Mouse (Mus musculus) limb, embryonic 12.5 days (tissue): Measurements from ENCODE around the gene Homer2. TPM values are rescaled to one million over a fixed set of nuclear protein-coding genes. Genes with fewer than 3 reads are reported as not detected.

Experiments used
- ATAC-seq: fragments of 200-750 bp; cut with Nextera tagmentation; 2 replicates; pipeline ENCODE4 v1.8.0; 2017; ENCODE audit warnings: low read depth, moderate TSS enrichment; ENCODE audit not compliant: insufficient number of reproducible peaks, insufficient read depth, low FRiP score, low TSS enrichment
- H3K27ac ChIP-seq: fragments of 300-500 bp; sonication (generic); 2 replicates; pipeline ENCODE4 v1.5.1; 2016; ENCODE audit warnings: mild to moderate bottlenecking, moderate library complexity
- H3K27me3 ChIP-seq: fragments of 300-500 bp; sonication (generic); 2 replicates; pipeline ENCODE4 v1.6.1; 2016; ENCODE audit warnings: mild to moderate bottlenecking, moderate library complexity
- H3K36me3 ChIP-seq: fragments of 300-500 bp; sonication (generic); 2 replicates; pipeline ENCODE4 v1.6.1; 2016; ENCODE audit warnings: mild to moderate bottlenecking, moderate library complexity
- H3K4me1 ChIP-seq: fragments of 300-500 bp; sonication (generic); replicated peaks from 2 replicates; pipeline ENCODE4 v1.6.1; 2016
- H3K4me2 ChIP-seq: fragments of 300-500 bp; sonication (generic); 2 replicates; pipeline ENCODE4 v1.6.1; 2016; ENCODE audit warnings: mild to moderate bottlenecking, moderate library complexity
- H3K4me3 ChIP-seq: fragments of 300-500 bp; sonication (generic); replicated peaks from 2 replicates; pipeline ENCODE4 v1.5.1; 2016; ENCODE audit warnings: mild to moderate bottlenecking
- H3K9ac ChIP-seq: fragments of 300-500 bp; sonication (generic); replicated peaks from 2 replicates; pipeline ENCODE4 v1.6.1; 2016; ENCODE audit warnings: mild to moderate bottlenecking, moderate library complexity
- H3K9me3 ChIP-seq: fragments of 300-500 bp; sonication (generic); 2 replicates; pipeline ENCODE4 v1.6.1; 2016; ENCODE audit warnings: mild to moderate bottlenecking, moderate library complexity
- WGBS: fragments of 180-500 bp; shearing (Covaris S2); methylation state at CpG from one replicate; pipeline ENCODE4 v1.1.7; 2016; 5-methylcytosine and 5-hydroxymethylcytosine counted together
- polyA plus RNA-seq: library from polyadenylated mRNA; unstranded; fragments of >200 nt; fragmentation: Nextera tagmentation; extraction: Ambion mirVana; gene quantifications from 2 replicates; pipeline ENCODE4 v1.2.1, GENCODE M21; 2016

The Homer2 gene
- polyA plus RNA-seq, 1 experiment from 2014 or later: 46.7 TPM

GRCm38 (mm10) chr7:81570752-81571107 lies 136.6 kb downstream of the Homer2 start:
- Histone ChIP-seq H3K4me2 (peak overlapping the region; percentile 79), H3K36me3 (0 out of 2 replicates have a peak, but pooled peaks cover 5% of the 10 kb centered on the region), H3K9me3 (no peaks in the 10 kb centered on the region), H3K27ac (no peak overlapping the region), H3K27me3 (no peaks in the 10 kb centered on the region), H3K9ac (no peak overlapping the region), H3K4me1 (peaks cover 8% of the 10 kb centered on the region; the same call in 1 of the 2 replicates), H3K4me3 (peak overlapping the region; percentile 85)
- no peak for ATAC-seq
- 4% methylated on average over 5 of the region's 5 CpGs for WGBS

DNA sequence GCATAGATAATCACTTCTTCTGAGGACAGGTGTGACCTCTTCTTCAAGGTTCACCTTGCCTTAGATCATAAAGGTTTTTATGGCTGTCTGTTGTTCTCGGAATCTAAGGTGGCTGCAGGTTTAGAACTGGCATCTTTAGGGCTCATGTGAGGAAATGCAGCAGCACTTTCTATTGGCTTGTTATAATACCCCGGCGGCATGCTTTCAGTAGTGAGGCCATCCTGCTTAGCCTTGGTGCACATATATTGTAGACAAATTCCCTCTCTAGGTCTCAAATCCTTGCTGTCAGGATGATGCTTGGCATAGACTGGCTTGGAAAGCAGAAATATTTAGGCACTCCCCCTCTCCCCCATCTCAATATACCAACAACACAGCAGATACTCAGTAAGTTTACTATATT lies 137.1 kb downstream of the Homer2 start:
- no peak overlapping the region for H3K4me3 ChIP-seq
- H3K27ac ChIP-seq: no peak overlapping the region
- WGBS: 87% methylated on average over 3 of the region's 3 CpGs
- no peaks in the 10 kb centered on the region for H3K9me3 ChIP-seq
- H3K9ac ChIP-seq: no peak overlapping the region
- no peaks in the 10 kb centered on the region for H3K27me3 ChIP-seq
- peak overlapping the region; percentile 79; the same call in 1 of the 2 replicates for H3K4me2 ChIP-seq
- H3K4me1 ChIP-seq: peaks cover 12% of the 10 kb centered on the region; the same call in 1 of the 2 replicates
- ATAC-seq: no peak
- 0 out of 2 replicates have a peak, but pooled peaks cover under 1% of the 10 kb centered on the region for H3K36me3 ChIP-seq

- peaks cover 14% of the 10 kb centered on the region; the same call in 1 of the 2 replicates for H3K4me1 ChIP-seq
- no peaks in the 10 kb centered on the region for H3K36me3 ChIP-seq
- H3K27me3 ChIP-seq: no peaks in the 10 kb centered on the region
- no peaks in the 10 kb centered on the region for H3K9me3 ChIP-seq
- H3K4me3 ChIP-seq: no peak overlapping the region
- no peak overlapping the region for H3K4me2 ChIP-seq
- WGBS: 92% methylated on average over 1 of the region's 1 CpGs
- no peak overlapping the region for H3K27ac ChIP-seq
- H3K9ac ChIP-seq: no peak overlapping the region
- ATAC-seq: no peak
Measured at GRCm38 (mm10) chr7:81569851-81570250, 137.5 kb downstream of the Homer2 start.

GRCm38 (mm10) chr7:81567396-81567795 lies 139.9 kb downstream of the Homer2 start:
- no peak for ATAC-seq
- Histone ChIP-seq H3K4me1 (peaks cover 10% of the 10 kb centered on the region; the same call in 1 of the 2 replicates), H3K9me3 (no peaks in the 10 kb centered on the region), H3K9ac (no peak overlapping the region), H3K27me3 (no peaks in the 10 kb centered on the region), H3K4me2 (no peak overlapping the region), H3K36me3 (no peaks in the 10 kb centered on the region), H3K27ac (no peak overlapping the region), H3K4me3 (no peak overlapping the region)
- 90% methylated on average over 5 of the region's 5 CpGs for WGBS

DNA sequence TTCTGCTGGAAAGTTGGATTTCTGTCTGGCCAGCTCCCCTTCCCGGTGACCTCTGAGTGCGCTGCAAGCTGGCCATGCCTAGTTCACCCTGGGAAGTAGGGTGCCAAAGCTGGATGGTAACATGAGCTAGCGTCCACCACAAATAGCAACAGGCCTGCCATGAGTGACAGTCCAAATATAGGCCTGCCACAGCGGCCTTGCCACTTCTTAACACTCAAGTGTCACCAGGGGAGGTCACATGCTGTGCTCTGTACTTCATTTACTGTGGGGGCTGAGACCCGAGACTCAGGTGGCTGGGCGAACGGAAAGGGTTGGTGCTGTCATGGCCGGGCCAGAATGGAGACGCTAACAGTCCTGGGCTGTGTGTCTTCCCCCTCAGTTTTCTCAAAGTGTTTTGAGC lies 140.4 kb downstream of the Homer2 start, which contains the start of gene Fsd2:
Fsd2 (minus strand) TSS at position 53 of the 400 bp plus-strand sequence.
- Histone ChIP-seq H3K27ac (peak within 1 kb of the TSS; percentile 35; the same call in 1 of the 2 replicates), H3K9ac (no peak within 1 kb of the TSS), H3K27me3 (no peaks in the 10 kb centered on the region), H3K4me3 (no peak within 1 kb of the TSS), H3K4me2 (no peak within 1 kb of the TSS), H3K9me3 (no peaks in the 10 kb centered on the region), H3K4me1 (peaks cover 10% of the 10 kb centered on the region; the same call in 1 of the 2 replicates), H3K36me3 (no peaks in the 10 kb centered on the region)
- 67% methylated on average over 9 of the region's 9 CpGs for WGBS
- ATAC-seq: no peak

- no peak overlapping the region for H3K4me3 ChIP-seq
- no peaks in the 10 kb centered on the region for H3K36me3 ChIP-seq
- no peaks in the 10 kb centered on the region for H3K9me3 ChIP-seq
- H3K27me3 ChIP-seq: no peaks in the 10 kb centered on the region
- H3K27ac ChIP-seq: no peak overlapping the region
- no peak for ATAC-seq
- H3K9ac ChIP-seq: no peak overlapping the region
- peaks cover 10% of the 10 kb centered on the region; the same call in 1 of the 2 replicates for H3K4me1 ChIP-seq
- WGBS: 89% methylated on average over 4 of the region's 4 CpGs
- no peak overlapping the region for H3K4me2 ChIP-seq
Measured at GRCm38 (mm10) chr7:81566332-81566731, 141.0 kb downstream of the Homer2 start.

DNA sequence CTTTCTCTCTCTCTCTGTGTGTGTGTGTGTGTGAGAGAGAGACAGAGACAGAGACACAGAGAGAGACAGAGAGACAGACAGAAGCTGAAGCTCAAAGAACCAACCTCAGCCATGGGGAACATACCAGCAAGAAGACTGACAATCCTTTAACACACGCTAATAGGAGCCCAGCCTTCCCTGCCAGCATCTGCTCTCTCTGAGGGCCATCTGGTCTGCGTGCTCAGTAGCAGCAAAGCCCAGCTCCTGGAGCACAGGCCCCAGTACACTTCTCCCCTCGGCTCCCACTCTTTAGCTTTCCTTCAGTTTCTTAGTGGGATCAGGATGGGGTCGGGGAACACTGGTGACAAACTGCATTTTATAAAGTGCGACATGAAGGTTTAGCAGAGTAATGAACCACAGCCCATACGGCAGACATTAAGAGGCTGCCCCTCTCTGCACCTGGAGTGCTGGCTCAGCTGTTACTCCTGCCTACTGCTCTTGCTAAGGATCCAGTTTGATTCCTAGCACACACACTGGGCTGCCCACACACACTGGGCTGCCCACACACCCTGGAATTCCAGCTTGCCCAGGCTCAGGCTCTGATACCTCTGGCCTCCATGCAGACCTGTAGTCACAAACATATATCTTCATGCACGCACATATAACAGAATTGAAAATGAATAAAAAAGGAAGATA lies 141.8 kb downstream of the Homer2 start:
- 25% methylated on average over 7 of the region's 7 CpGs for WGBS
- ATAC-seq: 0 out of 2 replicates have a peak, but pooled peaks have one; percentile 68

GRCm38 (mm10) chr7:81564766-81565165 lies 142.6 kb downstream of the Homer2 start:
- Histone ChIP-seq H3K27me3 (no peaks in the 10 kb centered on the region; the same call in 1 of the 2 replicates), H3K4me3 (no peak overlapping the region), H3K9ac (no peak overlapping the region), H3K9me3 (no peaks in the 10 kb centered on the region), H3K27ac (no peak overlapping the region), H3K4me2 (no peak overlapping the region), H3K36me3 (no peaks in the 10 kb centered on the region), H3K4me1 (peaks cover 10% of the 10 kb centered on the region; the same call in 1 of the 2 replicates)
- WGBS: 76% methylated on average over 7 of the region's 7 CpGs
- no peak for ATAC-seq

More for the DNA sequence above, 141.8 kb downstream of the Homer2 start:
- H3K4me1 ChIP-seq: peaks cover 10% of the 10 kb centered on the region; the same call in 1 of the 2 replicates
- no peaks in the 10 kb centered on the region for H3K9me3 ChIP-seq
- H3K36me3 ChIP-seq: no peaks in the 10 kb centered on the region
- H3K27me3 ChIP-seq: no peaks in the 10 kb centered on the region
- no peak overlapping the region for H3K4me2 ChIP-seq
- no peak overlapping the region for H3K4me3 ChIP-seq
- no peak overlapping the region for H3K9ac ChIP-seq
- peak overlapping the region; percentile 35; the same call in 1 of the 2 replicates for H3K27ac ChIP-seq

DNA sequence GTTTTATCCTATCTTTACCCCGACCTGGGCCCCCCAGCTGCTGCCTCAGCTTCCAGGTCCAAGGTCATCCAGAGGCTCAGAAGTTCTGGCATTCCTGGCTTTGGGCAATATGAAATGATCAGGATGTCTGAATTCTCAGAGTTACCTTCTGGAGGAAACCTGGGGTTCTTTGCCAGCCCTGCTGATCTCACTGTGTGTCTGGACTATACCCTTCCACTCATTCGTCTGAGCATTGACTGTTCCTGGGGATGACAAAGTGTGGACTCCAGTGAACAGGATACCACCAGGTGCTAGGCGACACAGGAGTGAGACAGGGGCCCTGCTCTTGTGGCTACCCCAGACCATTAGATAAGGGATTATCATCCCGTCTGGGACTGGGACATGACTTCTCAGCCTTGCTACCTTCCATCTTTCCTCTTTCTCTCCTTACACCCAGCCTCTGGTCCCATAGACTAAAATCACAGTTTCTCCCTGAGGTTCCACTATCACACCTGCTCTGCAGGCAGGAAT lies 143.8 kb downstream of the Homer2 start:
- Histone ChIP-seq H3K9me3 (no peaks in the 10 kb centered on the region), H3K4me1 (peaks cover 10% of the 10 kb centered on the region; the same call in 1 of the 2 replicates), H3K36me3 (no peaks in the 10 kb centered on the region), H3K4me3 (no peak overlapping the region), H3K4me2 (no peak overlapping the region), H3K9ac (no peak overlapping the region), H3K27ac (no peak overlapping the region), H3K27me3 (no peaks in the 10 kb centered on the region; the same call in 1 of the 2 replicates)
- ATAC-seq: no peak
- WGBS: 80% methylated on average over 4 of the region's 4 CpGs

DNA sequence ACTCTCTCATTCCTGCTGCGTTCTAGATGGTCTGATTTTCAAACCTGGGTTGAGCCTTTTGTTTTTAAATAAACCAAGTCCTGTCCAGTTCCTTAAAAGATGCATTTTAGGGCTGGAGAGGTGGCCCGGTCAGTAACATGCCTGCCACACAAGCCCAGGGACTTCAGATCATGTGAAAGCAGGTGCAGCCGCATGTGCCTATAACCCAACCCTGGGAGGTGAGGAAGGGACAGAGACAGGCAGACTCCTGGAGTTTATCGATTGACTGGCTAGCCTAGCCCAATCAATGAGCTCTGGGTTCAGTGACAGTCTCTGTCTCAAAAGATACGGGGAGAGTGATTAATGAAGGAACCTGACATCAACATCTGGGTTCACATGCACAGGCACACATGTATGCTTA lies 146.1 kb downstream of the Homer2 start:
- Histone ChIP-seq H3K4me2 (no peak overlapping the region), H3K27me3 (no peaks in the 10 kb centered on the region; the same call in 1 of the 2 replicates), H3K27ac (no peak overlapping the region), H3K4me3 (no peak overlapping the region), H3K9me3 (no peaks in the 10 kb centered on the region), H3K9ac (no peak overlapping the region), H3K36me3 (no peaks in the 10 kb centered on the region), H3K4me1 (peaks cover 8% of the 10 kb centered on the region; the same call in 1 of the 2 replicates)
- WGBS: 80% methylated on average over 5 of the region's 5 CpGs
- ATAC-seq: no peak
